Mouse (Mus musculus) adrenal gland, adult 18-20 months (tissue): Measurements from ENCODE around the gene Tacc2. TPM values are rescaled to one million over a fixed set of nuclear protein-coding genes. Genes with fewer than 3 reads are reported as not detected.
"Not testable (repeated sequence)": the region's sequence is repeated elsewhere in the genome, so short reads cannot be mapped to it uniquely, and the experiment has no call there.

Experiments
- DNase-seq, 2 experiments: peaks; one replicate each; pipeline ENCODE4 v3.0.0; 2021 to 2022; ENCODE audit warnings: low spot score in 2 of 2
- long read RNA-seq, 2 experiments: library from polyadenylated mRNA; stranded (forward); transcript quantifications; one replicate each; pipeline ENCODE4 v2.0.0; 2021
- total RNA-seq, 2 experiments: library from RNA; stranded (reverse); gene quantifications; 1 replicate in 1 of 2; 2 replicates in 1 of 2; pipeline ENCODE4 v1.2.3; 2021

Gene Tacc2
- total RNA-seq, result 10 to 100 TPM; 32.3 to 33.3 TPM
- long read RNA-seq, experiment 1, partial matches to known transcripts, result 4 of 21 reads
- long read RNA-seq, experiment 1, other reads (novel, unspliced or antisense), result 16 of 21 reads
- long read RNA-seq, experiment 2, partial matches to known transcripts, result 11 of 18 reads
- long read RNA-seq, experiment 2, other reads (novel, unspliced or antisense), result 6 of 18 reads

DNA sequence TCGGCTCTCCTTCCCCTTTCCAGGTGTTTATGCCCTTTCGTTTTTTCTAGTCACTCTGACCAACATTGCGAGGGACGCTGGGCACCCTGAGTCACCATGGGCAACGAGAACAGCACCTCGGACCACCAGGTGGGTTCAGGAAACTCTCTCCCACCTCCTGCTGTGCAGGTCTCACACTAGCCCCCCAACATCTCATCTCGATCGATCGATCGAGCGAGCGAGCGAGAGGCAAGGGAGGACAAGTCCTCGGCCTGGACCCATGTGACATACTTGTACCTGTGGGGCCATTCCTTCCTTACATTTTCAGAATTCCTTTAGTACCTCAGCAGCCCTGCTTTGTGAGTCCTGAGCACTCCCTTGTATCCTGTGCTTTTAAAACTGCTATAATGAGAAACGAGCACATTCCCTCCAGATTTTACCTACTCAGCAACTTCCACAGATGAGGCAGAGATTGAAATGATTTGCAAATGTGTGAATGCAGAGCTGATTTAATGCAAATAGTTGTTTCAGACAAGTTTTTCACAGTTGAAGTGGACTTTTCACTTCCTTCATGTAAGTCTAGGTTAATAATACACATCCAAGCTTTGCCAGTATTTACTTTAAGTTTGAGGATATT lies at the start of gene Tacc2:
Tacc2 (plus strand) TSS at position 51 of the 616 bp plus-strand sequence.
- no peak for DNase-seq

DNA sequence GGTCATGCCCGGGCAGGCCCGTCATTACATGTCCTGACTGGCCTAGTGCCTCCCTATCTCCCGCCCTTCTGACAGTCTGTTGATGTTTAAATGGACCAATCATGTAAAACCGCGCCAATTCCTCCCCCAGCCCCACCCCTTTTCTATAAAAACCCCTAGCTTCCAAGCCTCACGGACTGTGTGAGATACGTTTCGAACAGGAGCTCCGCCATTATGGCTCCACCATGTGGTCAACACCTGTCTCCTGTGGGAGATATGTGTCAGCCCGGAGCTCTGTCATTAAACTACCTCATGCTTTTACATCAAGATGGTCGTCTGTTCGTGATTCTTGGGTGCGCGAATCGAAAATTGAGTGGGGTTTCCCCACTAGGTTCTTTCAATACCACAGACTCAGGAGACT lies 46.1 kb upstream of the Tacc2 start:
- DNase-seq, result not testable (repeated sequence)

DNA sequence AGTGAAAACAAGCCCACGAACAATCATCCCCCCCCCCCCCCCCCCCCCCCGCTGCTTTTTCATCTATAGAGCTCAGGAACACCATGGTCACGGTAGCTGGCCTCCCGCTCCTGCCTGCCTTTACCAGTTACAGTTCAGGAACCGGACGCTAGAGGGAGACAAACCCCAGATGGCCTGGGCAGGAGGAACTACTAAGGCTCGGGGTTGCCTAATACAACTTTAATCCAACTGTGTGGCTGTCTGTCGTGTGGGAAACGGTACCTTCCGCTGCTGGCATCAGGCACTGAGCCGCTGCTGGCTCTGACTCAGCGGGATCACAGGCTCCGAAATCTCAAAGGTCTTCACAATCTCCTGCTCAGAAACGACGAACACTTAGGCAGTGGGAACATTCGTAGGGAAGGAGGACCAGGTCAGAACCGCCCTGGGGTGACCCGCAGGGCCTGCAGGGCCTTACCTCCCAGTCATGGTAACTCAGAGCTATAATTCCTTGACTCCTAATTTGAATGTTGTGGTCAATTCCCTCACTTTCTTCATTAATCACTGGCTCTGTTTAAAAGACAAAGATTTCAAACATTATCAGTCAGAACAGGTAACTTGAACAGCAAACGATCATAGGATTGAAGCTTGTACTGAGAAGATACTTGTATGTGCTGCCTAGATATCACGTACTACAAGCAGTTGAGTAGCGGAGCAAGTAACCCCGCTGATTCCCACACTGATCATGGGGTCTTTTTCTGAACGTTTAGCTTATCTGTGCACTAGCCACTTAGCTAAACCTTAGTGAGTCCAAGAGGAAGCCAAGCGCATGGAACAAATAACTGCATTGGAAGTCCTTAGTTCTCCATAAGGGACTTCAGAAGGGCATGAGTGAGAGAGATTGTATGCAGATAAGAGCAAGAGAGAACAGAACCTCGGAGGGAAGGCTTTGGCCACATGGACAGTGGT lies 43.6 kb upstream of the Tacc2 start:
- DNase-seq, result peak; percentile 94

DNA sequence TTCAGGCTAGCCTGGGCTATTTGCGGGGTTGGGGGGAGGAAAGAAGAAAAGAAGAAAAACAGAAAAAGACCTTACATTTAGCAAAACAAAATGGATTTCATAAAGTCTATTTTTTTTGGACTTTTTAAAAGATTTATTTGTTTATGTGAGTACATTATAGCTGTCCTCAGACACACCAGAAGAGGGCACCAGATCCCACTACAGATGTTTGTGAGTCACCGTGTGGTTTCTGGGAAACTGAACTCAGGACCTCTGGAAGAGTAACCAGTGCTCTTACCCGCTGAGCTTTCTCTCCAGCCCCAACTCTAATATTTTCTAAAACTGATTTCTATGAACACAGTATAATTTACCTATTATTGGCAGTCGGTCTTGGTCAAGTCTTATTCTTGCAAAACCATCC lies 42.1 kb upstream of the Tacc2 start:
- DNase-seq, result peak in 1 of 2 experiments; percentile 12

DNA sequence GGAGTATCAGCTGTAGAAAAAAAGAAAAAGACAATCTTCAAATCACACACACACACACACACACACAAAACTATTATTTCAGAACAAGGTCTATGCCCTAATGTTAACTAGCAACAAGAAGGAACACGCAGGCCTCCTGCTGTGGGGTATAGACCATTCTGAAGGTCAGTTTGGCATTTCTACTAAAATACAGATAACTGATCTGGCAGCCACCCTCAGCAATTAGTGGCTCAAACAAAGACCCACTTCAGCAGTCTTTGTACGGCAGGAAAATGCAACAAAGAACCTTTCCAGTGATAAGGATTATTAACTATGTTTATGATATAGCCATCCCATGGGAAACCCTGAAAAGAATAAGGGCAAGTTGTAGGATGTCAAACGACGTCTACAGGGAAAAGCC lies 40.2 kb upstream of the Tacc2 start:
- peak in 1 of 2 experiments; percentile 4 for DNase-seq

DNA sequence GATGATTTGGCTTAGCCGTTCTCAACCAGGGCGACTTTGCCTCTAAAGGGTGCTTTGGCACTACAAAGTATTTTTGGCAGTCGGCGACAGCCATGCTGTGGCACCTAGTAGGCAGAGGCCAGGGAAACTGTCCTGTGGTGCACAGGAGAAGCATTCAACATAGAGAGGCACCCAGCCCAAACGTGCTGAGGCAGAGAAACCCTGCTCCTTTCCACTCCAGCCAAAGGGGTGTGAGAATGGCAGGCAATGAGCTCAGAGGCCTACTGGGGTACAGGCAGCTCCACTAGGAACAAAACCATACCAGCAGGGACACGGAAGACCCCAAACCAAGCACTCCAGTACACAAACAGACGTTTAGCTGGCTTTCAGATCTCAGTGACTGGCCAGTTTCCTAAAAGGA lies 37.1 kb upstream of the Tacc2 start:
- DNase-seq, result no peak

DNA sequence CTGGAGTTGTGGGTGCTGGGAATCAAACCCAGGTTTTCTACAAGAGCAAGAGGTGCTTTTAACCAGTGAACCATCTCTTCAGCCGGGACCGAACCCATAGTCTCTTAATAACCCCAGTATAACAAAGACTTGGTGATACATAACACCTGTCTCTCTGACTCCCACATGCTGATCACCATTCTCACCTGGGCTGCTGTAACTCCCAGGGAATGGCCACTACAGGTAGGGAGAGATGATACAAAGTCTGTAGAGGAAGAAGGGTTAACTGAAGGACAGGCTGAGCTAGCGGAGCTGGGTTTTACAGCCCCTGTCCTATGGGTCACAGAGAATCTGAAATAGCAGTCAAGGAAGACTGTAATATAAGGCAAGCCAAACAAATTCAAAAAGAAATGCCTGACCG lies 34.1 kb upstream of the Tacc2 start:
- DNase-seq, result no peak

DNA sequence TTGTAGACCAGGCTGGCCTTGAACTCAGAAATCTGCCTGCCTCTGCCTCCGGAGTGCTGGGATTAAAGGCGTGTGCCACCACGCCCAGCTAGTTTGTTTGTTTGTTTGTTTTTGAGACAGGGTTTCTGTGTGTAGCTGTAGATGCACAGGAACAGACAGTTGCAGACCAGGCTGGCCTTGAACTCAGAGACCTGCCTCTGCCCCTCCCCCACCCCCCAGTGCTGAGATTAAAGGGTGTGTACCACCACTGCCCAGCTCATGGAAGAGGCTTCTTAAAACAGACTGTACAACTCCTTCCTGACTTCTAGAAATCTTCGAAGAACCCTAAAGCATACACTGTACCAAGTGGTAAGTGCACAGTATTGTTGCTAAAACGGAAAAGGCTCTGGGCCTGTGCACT lies 31.8 kb upstream of the Tacc2 start:
- no peak for DNase-seq

DNA sequence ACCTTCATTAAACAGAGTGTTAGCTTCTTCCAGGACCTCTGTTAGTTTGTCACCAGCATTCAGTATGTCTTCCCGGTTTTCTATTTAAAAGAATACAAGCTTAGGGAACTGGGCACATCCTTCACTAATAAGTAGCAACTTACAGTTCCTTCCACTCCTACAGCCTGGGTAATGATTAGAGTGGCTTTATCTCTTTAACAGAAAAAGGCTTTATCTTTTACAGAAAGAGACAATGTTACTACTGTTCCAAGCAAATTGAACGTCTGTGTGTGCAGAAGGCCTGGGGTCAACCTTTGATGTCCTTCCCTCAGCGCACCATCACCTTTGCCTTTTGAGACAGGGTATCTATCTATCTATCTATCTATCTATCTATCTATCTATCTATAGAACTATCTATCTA lies 31.3 kb upstream of the Tacc2 start:
- DNase-seq, result no peak

DNA sequence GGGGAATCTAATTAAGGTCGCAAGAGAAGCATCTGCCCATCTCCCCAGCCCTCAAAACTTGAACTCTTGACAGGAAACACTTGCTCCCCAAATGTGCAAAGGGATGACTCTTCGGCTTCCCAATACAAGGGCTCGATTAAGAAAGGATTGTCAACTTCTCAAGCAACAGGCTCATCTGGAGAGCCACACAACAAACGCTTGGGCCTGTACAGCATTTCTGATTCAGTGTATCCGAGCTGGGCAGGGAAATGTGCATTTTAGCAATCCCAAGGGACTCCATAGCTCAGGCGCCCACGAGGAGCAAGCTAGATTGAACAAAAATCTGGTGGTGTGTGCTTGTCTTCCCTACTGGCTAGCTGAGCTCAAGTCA lies 30.8 kb upstream of the Tacc2 start:
- no peak for DNase-seq

DNA sequence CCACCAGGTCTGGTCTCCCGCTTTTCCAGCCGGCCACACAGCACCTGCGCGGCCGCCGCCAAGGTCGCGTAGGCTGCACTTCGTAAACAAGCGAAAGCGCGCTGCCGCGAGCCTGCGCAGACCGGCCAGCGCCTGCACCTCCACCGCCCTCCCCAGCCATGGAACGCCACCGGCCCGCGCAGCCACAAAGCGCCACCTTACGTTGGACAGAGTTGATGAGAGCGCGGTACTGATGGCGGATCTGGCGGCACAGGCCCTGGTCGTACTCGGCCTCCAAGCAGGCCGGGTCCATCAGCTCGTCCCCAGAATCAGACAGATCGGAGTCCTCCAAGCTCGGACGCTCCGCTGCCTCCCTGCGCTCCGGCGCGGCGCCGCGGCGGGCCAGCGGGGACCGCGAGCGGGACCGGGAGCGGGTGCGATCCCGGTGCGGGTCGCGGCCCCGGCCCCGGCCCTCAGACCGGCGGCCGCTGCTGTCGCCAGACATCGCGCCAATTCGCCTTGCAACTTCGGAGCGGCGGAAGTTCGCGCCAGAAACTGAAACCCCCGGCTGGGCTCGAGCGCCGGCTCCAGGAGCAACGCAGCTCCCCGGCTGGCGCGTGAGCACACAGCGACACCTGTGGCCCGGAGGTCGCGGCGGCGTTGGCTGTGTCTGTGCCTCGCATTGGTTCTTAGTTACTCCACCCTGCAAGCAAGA lies 30.3 kb upstream of the Tacc2 start:
- DNase-seq, result peak; percentile 89 to 96

DNA sequence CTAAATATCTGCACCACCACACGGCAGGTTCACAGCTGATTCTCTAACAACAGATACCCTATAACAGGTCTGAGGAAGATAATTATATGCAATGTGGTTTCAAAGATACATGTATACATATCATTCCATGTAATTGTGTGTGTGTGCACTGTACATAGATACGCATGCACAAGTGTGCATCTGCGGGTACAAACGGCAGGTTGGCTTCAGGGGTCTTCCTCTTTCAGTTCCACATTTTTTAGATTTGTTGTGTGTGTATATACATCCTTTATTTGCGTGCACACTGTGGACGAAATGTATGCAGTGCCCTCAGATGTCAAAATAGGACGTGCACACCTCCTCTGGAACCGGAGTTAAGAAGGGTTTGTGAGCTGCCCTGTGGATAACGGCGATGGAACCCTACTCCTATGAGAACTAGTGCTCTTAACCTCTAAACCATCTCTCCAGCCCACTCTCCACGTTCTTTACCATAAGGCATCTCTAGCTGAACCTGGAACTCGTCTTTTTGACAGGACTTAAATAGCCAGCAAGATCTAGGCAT lies 29.5 kb upstream of the Tacc2 start:
- DNase-seq, result no peak

DNA sequence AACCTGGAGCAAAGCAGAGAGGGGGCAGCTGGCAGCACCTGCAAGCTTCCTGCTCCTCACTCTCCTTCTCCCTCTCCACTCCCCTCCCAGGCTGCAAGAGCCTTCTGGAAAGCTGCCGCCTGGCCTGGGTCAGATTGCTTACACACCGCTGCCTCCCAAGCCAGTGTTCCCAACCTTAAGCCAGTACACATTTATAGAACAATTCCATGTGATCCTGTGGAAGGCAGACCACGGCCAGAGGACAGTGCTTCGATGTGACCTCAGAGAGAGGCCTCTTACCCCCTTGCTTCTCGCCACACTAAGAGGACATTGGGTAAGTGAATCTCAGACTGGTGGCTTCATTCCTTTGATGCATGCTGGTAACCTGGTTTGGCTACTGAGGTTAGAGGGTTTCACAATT lies 24.5 kb upstream of the Tacc2 start:
- DNase-seq, result no peak

DNA sequence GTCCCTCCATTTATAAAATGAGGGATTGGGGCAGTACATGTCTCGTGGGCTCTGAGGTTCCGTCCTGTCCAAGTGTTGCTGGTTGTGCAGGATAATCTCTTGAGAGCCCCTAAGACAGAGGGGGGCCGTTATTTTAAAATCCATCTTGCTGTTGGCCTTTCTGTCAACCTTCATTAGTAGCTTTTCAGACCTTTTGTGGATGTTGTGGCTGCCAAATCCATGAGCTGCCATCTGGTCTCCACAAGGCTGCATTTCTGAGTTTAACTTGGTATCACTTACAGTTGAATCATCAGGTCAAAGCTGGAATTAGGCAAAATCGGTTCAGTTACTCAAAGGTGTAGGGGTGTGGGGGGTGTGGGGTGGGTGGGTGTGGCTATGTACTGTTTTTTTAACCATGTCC lies 23.9 kb upstream of the Tacc2 start:
- no peak for DNase-seq

DNA sequence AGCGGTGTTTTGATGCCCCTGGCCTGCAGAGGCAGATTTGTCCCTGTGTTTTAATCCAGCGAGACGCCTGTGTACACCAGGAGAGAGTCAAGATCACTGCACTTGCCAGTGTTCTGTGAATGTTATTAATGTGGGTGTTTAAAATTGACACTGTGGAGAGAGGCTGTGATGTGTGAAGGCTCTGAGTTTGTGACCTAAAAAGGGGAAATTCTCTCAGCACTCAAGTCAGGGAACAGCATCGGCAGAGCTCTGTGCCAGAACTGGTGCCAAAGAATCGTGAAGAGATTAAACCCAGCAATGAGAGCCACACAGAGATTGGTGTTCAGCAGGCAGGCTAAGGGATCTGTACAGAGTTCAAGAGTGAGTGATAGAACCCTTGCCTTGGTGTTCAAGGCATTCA lies 21.6 kb upstream of the Tacc2 start:
- no peak for DNase-seq

DNA sequence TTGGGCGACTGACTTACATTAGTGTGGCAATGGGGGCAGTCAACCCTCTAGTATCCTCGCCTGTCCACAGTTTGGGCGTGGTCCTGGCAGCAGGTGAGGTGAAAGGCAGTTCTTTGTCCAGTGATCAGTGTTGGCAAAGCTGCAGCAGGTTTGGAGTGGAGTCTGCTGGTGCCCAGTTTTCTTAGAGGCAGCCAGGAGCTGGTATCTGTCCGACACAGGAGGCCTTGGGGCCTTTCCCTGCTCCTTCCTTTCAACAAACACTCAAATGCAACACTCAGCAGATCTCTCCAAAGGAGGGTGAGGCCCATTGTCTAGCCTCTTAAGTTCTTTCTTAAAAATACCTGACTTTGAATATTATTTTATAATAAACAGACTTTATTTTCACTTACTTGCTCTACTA lies 18.6 kb upstream of the Tacc2 start:
- no peak for DNase-seq

DNA sequence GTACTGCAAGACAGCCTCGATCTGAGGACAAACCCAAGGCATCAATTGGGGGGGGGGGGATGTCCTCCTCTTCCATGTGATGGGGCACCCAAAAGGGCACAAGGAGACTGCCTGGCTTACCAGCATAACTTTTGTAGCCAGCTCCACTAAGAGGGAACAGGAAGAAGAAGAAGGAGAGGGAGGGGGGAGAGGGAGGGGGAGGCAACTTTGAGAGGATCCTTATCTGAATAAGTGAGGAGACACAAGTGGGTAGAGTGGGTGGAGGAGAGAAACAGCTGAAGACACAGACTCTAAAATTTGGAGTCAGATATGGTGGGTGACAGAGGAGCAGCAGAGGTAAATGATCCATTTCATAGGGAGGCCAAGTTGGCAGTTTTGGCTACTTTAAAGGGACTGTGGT lies 16.3 kb upstream of the Tacc2 start:
- no peak for DNase-seq

DNA sequence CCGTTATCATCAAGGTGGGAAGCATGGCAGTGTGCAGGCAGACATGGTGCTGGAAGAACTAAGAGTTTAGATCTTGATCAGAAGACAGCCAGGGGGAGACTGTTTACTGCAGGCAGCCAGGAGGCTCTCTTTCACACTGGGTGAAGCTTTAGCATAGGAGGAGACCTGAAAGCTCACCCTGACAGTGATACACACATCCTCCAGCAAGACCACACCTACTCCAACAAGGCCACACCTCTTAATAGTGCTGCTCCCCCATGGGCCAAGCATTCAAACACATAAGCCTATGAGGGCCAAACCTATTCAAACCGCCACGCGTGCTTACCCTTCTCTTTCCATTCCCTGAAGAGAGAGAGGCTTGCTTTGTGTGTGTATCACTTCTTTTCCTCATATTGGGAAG lies 14.0 kb upstream of the Tacc2 start:
- DNase-seq, result no peak

DNA sequence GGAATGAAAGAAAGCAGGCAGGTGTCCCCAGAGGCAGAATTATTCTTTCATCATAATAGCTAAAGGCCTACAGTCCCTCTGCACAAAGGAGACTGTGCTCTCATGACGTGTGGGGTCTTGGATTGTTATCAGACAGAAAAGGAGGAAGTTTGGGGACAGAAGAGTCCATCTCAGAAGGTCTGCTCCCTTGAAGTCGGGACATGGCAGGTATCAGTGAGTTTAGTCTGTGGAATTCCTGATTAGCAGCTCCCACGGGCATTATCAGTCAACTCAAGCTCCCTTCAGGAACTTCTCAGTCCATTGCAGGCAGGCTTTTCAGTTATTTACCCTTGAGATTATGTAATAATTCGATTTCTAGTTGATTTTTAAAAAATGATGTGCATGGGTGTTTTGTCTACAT lies 13.4 kb upstream of the Tacc2 start:
- no peak for DNase-seq

DNA sequence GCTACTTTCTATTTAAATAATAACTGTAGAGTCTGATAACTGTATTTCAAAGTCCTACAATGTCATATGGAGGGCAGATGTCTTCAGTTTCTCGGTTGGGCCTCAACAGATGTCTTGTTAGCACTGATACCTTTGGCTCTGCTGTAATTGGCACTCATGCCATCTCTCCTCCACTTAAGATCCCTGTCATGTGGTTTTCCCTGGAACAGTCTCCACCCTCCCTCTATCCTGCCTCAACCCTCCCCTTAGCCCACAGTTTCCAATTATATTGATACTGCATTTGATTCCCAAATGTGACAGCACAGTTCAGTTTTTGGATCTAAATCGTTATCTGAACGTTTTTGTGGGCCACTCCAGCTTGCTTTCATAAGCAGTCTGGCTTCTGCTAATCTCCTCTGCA lies 12.6 kb upstream of the Tacc2 start:
- no peak for DNase-seq

DNA sequence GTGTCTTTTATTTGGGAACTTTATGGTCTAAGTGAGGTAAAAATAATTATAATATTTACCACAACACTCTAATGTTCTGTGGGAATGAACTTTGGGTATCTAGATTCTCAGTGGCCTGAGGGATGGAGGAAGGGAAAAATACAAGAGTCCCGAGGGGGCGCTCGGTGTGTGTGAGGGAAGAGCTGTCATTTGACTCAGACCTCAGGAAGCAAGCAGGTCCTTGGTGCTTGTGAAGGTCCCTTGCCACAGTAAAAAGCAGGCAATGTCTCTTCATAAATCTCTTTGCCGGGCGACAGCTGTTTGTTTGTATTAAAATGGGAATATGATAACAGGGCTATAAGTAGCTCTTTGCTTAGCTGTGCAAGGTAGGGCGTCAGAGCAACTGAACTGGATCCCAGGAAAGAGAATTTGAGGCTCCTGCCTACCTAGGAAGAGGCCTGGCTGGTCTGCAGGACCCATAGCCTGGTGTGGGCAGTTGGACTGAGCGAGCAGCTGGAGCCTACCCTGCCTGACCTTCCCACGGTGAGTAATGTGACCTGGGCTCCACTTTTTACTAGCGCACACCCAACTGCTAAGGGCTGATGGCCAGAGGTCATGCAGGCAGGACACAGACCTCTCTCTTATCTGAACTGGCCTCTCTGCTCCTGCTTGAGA lies 8.3 kb upstream of the Tacc2 start:
- DNase-seq, result peak in 1 of 2 experiments; percentile 40
